Mouse (Mus musculus) forebrain, postnatal 0 days (tissue): ENCODE results near the gene Ppp1r12b. TPM values are rescaled to one million over a fixed set of nuclear protein-coding genes. Genes with fewer than 3 reads are reported as not detected.

ENCODE experiments used
- ATAC-seq: fragments of 200-750 bp; cut with Nextera tagmentation; 2 replicates; pipeline ENCODE4 v1.8.0; 2017; ENCODE audit warnings: mild to moderate bottlenecking, moderate library complexity
- DNase-seq: peaks from one replicate; pipeline ENCODE4 v3.0.0-alpha.2; 2015
- H3K27ac ChIP-seq: fragments of 300-500 bp; sonication (generic); 2 replicates; pipeline ENCODE4 v1.5.1; 2014; ENCODE audit warnings: low read depth, mild to moderate bottlenecking, antibody characterized with exemption, low read length, moderate library complexity, mixed read lengths
- H3K27me3 ChIP-seq: fragments of 300-500 bp; sonication (generic); 2 replicates; pipeline ENCODE4 v1.6.1; 2014; ENCODE audit warnings: mild to moderate bottlenecking, low read length, mixed read lengths; ENCODE audit not compliant: insufficient read depth
- H3K36me3 ChIP-seq: fragments of 300-500 bp; sonication (generic); 2 replicates; pipeline ENCODE4 v1.6.1; 2014; ENCODE audit warnings: mild to moderate bottlenecking, moderate library complexity; ENCODE audit not compliant: insufficient read depth
- H3K4me1 ChIP-seq: fragments of 300-500 bp; sonication (generic); 2 replicates; pipeline ENCODE4 v1.6.1; 2014; ENCODE audit warnings: antibody characterized with exemption; ENCODE audit not compliant: insufficient read depth
- H3K4me2 ChIP-seq: fragments of 300-500 bp; sonication (generic); 2 replicates; pipeline ENCODE4 v1.6.1; 2014; ENCODE audit warnings: low read depth, mild to moderate bottlenecking, moderate library complexity
- H3K4me3 ChIP-seq: fragments of 300-500 bp; sonication (generic); 2 replicates; pipeline ENCODE4 v1.5.1; 2014; ENCODE audit warnings: low read depth, low read length, mixed read lengths
- H3K9ac ChIP-seq: fragments of 300-500 bp; sonication (generic); 2 replicates; pipeline ENCODE4 v1.6.1; 2014; ENCODE audit warnings: mild to moderate bottlenecking
- H3K9me3 ChIP-seq: fragments of 300-500 bp; sonication (generic); 2 replicates; pipeline ENCODE4 v1.6.1; 2016; ENCODE audit warnings: low read length
- CTCF ChIP-seq: sonication (generic); IDR thresholded peaks from 2 replicates; pipeline ENCODE4 v1.5.1; 2016; ENCODE audit warnings: antibody characterized with exemption, control low read depth, low read depth
- WGBS: fragments of 180-500 bp; shearing (Covaris S2); extraction: QIAGEN DNeasy Blood & Tissue Kit; methylation state at CpG from one replicate; pipeline ENCODE4 v1.1.7; 2014; 5-methylcytosine and 5-hydroxymethylcytosine counted together
- polyA plus RNA-seq: library from polyadenylated mRNA; unstranded; fragments of >200 nt; fragmentation: Nextera tagmentation; extraction: Ambion mirVana; gene quantifications from 2 replicates; pipeline ENCODE4 v1.2.1, GENCODE M21; 2015
- total RNA-seq: library from RNA; depleted of rRNA; stranded (reverse); fragments of >200 nt; gene quantifications from 2 replicates; pipeline ENCODE4 v1.2.3, GENCODE M21; 2014

Ppp1r12b gene
- total and polyA plus RNA-seq, 2 experiments from 2014 or later: 12.4 to 39.9 TPM

- WGBS: 46% methylated on average over 4 of the region's 4 CpGs
- Histone ChIP-seq H3K27ac (no peak overlapping the region), H3K4me1 (no peaks in the 10 kb centered on the region), H3K9ac (no peak overlapping the region), H3K4me2 (no peak overlapping the region), H3K9me3 (no peaks in the 10 kb centered on the region), H3K27me3 (no peaks in the 10 kb centered on the region), H3K4me3 (no peak overlapping the region), H3K36me3 (peaks cover 42% of the 10 kb centered on the region)
- no peak for ATAC-seq
- no peak for TF ChIP-seq CTCF
- DNase-seq: no peak
These were observed 79.9 kb downstream of the Ppp1r12b start for GRCm38 (mm10) chr1:134875800-134876199.

GRCm38 (mm10) chr1:134872678-134873077 is 83.1 kb downstream of the Ppp1r12b start:
- no peak overlapping the region for H3K9ac ChIP-seq
- H3K27me3 ChIP-seq: no peaks in the 10 kb centered on the region
- peaks cover 35% of the 10 kb centered on the region for H3K36me3 ChIP-seq
- H3K4me1 ChIP-seq: no peaks in the 10 kb centered on the region
- no peak overlapping the region for H3K27ac ChIP-seq
- H3K9me3 ChIP-seq: no peaks in the 10 kb centered on the region
- no peak overlapping the region for H3K4me3 ChIP-seq
- TF ChIP-seq CTCF: no peak
- H3K4me2 ChIP-seq: no peak overlapping the region
- no peak for ATAC-seq
- DNase-seq: no peak
- WGBS: 84% methylated on average over 6 of the region's 6 CpGs

GRCm38 (mm10) chr1:134866426-134866825 is 89.3 kb downstream of the Ppp1r12b start:
- Histone ChIP-seq H3K36me3 (peaks cover 17% of the 10 kb centered on the region), H3K4me3 (peak overlapping the region; percentile 28), H3K27ac (peak overlapping the region; percentile 83), H3K4me1 (0 out of 2 replicates have a peak, but pooled peaks cover 3% of the 10 kb centered on the region), H3K9ac (peak overlapping the region; percentile 46), H3K9me3 (no peaks in the 10 kb centered on the region), H3K27me3 (no peaks in the 10 kb centered on the region), H3K4me2 (peak overlapping the region; percentile 45)
- DNase-seq: peak; percentile 62
- no peak for TF ChIP-seq CTCF
- peak; percentile 88 for ATAC-seq
- WGBS: 52% methylated on average over 2 of the region's 2 CpGs

GRCm38 (mm10) chr1:134865552-134865951 is 90.2 kb downstream of the Ppp1r12b start:
- Histone ChIP-seq H3K9me3 (no peaks in the 10 kb centered on the region), H3K4me2 (peak overlapping the region; percentile 45), H3K27ac (peak overlapping the region; percentile 83), H3K36me3 (peaks cover 17% of the 10 kb centered on the region), H3K4me3 (peak overlapping the region; percentile 28), H3K27me3 (no peaks in the 10 kb centered on the region), H3K4me1 (peaks cover 6% of the 10 kb centered on the region; the same call in 1 of the 2 replicates), H3K9ac (peak overlapping the region; percentile 46)
- DNase-seq (peak; percentile 29), ATAC-seq (peak; percentile 57; the same call in 1 of the 2 replicates)
- 46% methylated on average over 6 of the region's 6 CpGs for WGBS
- no peak for TF ChIP-seq CTCF

DNA sequence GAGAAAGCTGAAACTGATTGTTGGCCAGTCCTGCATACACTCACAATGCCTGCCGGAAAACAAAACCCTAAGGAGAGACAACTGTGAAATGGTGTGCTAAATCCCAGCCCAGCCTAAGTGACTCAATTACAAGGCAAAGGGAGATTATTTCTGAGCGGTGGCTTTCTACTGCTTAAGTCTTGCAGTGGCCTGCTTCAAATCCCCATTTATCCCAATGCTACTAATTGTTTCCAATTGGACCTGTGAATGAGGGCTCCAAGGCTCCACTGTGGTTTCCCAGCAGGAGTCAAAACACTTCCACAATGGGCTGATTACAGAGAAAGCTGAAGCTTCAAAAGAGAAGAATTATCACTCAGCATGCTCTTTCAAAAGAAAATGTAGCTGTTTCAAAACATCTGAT is 95.2 kb downstream of the Ppp1r12b start:
- WGBS: 13% methylated on average over 2 of the region's 2 CpGs
- peaks cover 3% of the 10 kb centered on the region; the same call in 1 of the 2 replicates for H3K4me1 ChIP-seq
- no peak overlapping the region for H3K4me3 ChIP-seq
- peaks cover 10% of the 10 kb centered on the region for H3K36me3 ChIP-seq
- H3K27me3 ChIP-seq: no peaks in the 10 kb centered on the region
- 0 out of 2 replicates have a peak overlapping the region, but pooled peaks have one; percentile 5 for H3K4me2 ChIP-seq
- no peak overlapping the region for H3K27ac ChIP-seq
- no peak for TF ChIP-seq CTCF
- DNase-seq (peak; percentile 20), ATAC-seq (peak; percentile 74; the same call in 1 of the 2 replicates)
- no peaks in the 10 kb centered on the region for H3K9me3 ChIP-seq
- 0 out of 2 replicates have a peak overlapping the region, but pooled peaks have one; percentile 14 for H3K9ac ChIP-seq

DNA sequence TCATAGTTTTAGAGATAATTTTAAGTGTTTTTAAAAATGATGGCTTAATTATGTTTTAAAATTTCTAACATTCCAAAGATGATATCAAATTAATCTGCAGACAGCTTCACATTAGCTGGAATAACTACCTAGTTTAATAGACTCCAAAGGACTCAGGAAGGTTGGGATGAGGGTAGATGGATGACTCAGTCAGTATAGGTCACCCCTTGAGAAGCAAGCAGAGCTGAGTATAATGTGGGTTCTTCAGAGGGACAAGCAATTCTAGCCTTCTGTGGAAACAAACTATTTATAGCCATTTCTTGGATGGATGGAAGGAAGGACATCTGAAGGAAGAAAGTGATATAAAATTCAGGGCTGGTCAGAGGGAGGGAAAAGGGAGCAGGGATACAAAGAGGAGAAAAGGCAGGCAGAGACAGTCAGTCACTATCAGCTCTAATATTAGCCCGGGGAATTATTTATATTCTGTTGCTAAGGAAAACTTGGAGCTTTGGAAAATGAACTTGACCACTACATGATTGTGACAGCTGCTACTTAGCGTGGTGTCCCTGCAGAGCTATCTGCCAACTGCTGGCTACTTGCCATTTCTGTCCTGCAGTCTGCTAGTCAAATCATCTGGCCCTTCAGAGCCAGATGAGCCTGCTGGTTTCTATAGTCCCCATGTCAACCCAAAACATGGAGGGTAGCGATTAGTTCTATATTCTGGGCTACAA is 97.2 kb downstream of the Ppp1r12b start:
- H3K9ac ChIP-seq: no peak overlapping the region
- H3K4me3 ChIP-seq: no peak overlapping the region
- no peak for TF ChIP-seq CTCF
- H3K4me1 ChIP-seq: peaks cover 3% of the 10 kb centered on the region; the same call in 1 of the 2 replicates
- no peak overlapping the region for H3K27ac ChIP-seq
- H3K4me2 ChIP-seq: no peak overlapping the region
- H3K9me3 ChIP-seq: no peaks in the 10 kb centered on the region
- ATAC-seq (no peak), DNase-seq (peak; percentile 24)
- peaks cover 6% of the 10 kb centered on the region; the same call in 1 of the 2 replicates for H3K36me3 ChIP-seq
- no peaks in the 10 kb centered on the region for H3K27me3 ChIP-seq
- WGBS: 49% methylated on average over 3 of the region's 3 CpGs

DNA sequence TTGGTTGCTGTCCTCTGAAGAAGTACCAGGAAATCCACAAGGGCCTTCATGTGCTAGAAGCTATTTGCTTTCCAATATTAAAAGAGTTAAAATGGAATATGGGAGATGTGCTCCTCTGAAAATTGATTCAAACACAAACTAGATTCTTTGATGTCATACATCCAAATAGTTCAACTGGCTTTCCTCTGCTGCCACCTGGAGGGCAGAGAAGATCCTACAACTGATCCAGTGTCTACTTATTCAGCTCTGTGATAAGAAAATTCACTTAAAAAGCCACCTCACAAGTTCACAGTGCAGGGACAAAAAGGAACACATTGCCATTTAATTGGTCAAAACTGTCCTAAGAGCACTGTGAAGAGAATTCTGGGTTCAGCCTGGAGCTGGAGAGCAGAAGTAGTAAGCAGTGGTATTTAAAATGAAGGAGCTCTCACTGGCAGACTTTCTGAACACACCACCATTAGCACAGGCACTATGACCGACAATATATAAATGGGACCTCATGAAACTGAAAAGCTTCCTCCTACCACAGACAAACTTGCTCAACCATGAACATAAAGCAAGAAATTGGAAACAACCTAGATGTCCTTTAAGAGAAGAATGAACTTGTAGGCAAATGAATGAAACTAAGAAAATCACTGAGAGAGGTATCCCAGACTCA is 101.3 kb downstream of the Ppp1r12b start:
- H3K4me1 ChIP-seq: no peaks in the 10 kb centered on the region
- H3K4me3 ChIP-seq: no peak overlapping the region
- H3K9me3 ChIP-seq: no peaks in the 10 kb centered on the region
- H3K27me3 ChIP-seq: no peaks in the 10 kb centered on the region
- WGBS: 72% methylated on average over 1 of the region's 1 CpGs
- no peak overlapping the region for H3K9ac ChIP-seq
- peaks cover 2% of the 10 kb centered on the region; the same call in 1 of the 2 replicates for H3K36me3 ChIP-seq
- no peak overlapping the region for H3K27ac ChIP-seq
- H3K4me2 ChIP-seq: no peak overlapping the region
- DNase-seq (peak; percentile 90), ATAC-seq (peak; percentile 72; the same call in 1 of the 2 replicates)
- peak; percentile 88 for TF ChIP-seq CTCF
